Mouse (Mus musculus): Measurements from ENCODE around the gene Gorasp2. TPM values are rescaled to one million over a fixed set of nuclear protein-coding genes. Genes with fewer than 3 reads are reported as not detected.

The Gorasp2 gene
- polyA plus RNA-seq, 1 experiment: 42.1 TPM

DNA sequence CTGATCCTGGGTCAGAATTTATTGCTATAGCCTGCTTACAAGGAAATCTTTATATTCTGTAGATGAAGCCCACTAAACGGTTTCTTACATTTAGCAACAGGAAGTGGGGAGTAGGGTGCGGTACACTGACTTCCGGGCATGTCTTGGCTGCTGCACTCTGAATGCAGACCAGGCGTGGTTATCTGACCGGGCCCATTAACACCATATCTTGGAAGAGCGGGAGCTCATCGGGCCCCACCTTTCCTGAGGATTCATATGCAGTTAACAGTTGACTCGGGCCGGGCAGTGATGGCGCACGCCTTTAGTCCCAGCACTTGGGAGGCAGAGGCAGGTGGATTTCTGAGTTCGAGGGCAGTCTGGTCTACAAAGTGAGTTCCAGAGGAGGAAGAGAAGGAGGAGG is 33.0 kb upstream of the Gorasp2 start:
- no peak overlapping the region for H3K4me3 ChIP-seq (replicated peaks; ENCODE audit: control insufficient read depth, low read depth, low read length)
- no peak for TF ChIP-seq CTCF (IDR thresholded peaks at IDR 0.05; ENCODE audit: control insufficient read depth, insufficient read depth, low read length)
- no peak for TF ChIP-seq POLR2A (IDR thresholded peaks at IDR 0.05; ENCODE audit: borderline replicate concordance, control insufficient read depth, low read depth, low read length)
- peaks cover 3% of the 10 kb centered on the region; the same call in 1 of the 2 replicates for H3K4me1 ChIP-seq (ENCODE audit: control insufficient read depth, insufficient read depth, low read length)
- H3K27ac ChIP-seq (ENCODE audit: control insufficient read depth, insufficient read depth, low read depth, low read length, poor library complexity): no peak overlapping the region
- WGBS: 21% methylated on average over 12 of the region's 12 CpGs

DNA sequence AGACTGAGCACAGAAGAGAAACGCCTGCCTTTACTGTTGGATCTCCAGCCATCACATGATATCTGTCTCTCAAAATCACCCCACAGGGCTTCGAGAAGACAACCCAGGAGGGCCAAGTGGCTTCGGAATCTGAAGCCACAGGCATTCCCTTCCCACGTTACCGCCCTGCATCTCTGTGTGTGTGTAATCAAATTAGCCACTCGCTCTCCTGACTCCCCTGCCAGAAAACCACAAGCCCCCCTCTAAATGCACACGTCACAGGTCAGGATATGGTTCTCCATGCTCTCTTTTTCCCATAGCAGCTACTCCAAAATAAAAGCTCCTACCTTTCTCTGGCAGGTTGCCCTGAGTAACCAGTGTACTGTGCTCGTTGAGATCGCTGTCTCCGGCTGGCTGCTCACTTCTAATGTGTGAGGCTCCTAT is 32.0 kb upstream of the Gorasp2 start:
- no peak overlapping the region for H3K27ac ChIP-seq (ENCODE audit: control insufficient read depth, insufficient read depth, low read depth, low read length, poor library complexity)
- no peak overlapping the region for H3K4me3 ChIP-seq (replicated peaks; ENCODE audit: control insufficient read depth, low read depth, low read length)
- peaks cover 3% of the 10 kb centered on the region; the same call in 1 of the 2 replicates for H3K4me1 ChIP-seq (ENCODE audit: control insufficient read depth, insufficient read depth, low read length)
- WGBS: 21% methylated on average over 10 of the region's 10 CpGs
- TF ChIP-seq CTCF (IDR thresholded peaks at IDR 0.05; ENCODE audit: control insufficient read depth, insufficient read depth, low read length): no peak
- TF ChIP-seq POLR2A (IDR thresholded peaks at IDR 0.05; ENCODE audit: borderline replicate concordance, control insufficient read depth, low read depth, low read length): no peak

DNA sequence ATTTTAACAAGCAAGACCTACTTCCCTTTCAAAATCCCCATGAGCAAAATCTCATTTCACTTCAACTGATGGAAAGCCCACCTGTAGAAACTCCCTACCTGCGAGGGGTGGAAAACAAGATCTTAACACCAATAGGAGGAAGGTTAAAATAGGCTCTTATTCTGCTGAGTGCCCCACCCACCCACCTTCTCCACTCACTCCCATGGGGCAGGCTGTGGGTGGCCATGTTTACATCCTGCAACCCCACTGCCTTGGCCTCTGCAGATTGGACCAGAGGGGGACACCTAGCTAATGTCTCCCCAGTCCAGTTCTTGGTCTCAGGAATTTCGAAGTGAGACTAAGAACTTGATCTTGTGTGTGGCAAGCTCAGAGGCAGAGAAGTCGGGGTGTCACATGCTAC is 31.5 kb upstream of the Gorasp2 start:
- no peak for TF ChIP-seq CTCF (IDR thresholded peaks at IDR 0.05; ENCODE audit: control insufficient read depth, insufficient read depth, low read length)
- TF ChIP-seq POLR2A (IDR thresholded peaks at IDR 0.05; ENCODE audit: borderline replicate concordance, control insufficient read depth, low read depth, low read length): no peak
- 64% methylated on average over 3 of the region's 3 CpGs for WGBS
- H3K27ac ChIP-seq (ENCODE audit: control insufficient read depth, insufficient read depth, low read depth, low read length, poor library complexity): no peak overlapping the region
- peaks cover 3% of the 10 kb centered on the region; the same call in 1 of the 2 replicates for H3K4me1 ChIP-seq (ENCODE audit: control insufficient read depth, insufficient read depth, low read length)
- no peak overlapping the region for H3K4me3 ChIP-seq (replicated peaks; ENCODE audit: control insufficient read depth, low read depth, low read length)

DNA sequence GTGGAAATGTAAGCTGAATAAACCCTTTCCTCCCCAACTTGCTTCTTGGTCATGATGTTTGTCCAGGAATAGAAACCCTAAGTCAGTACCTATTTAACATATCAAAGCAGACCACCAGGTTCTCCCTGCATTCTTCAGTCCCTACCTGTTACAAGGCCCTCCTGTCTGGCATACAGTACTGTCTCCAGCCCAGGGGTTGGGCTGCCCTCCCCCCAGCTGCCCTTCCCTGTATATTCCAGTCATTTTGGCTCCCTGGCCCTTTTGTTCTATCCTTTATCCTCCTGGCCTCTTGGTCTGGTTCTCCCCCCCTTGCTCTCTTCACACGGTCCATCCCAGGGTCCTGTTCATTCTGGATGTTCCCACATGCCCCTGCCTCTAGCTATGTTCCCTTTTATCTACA is 30.1 kb upstream of the Gorasp2 start:
- H3K4me3 ChIP-seq (replicated peaks; ENCODE audit: control insufficient read depth, low read depth, low read length): no peak overlapping the region
- WGBS: 72% methylated on average over 1 of the region's 1 CpGs
- peaks cover 3% of the 10 kb centered on the region; the same call in 1 of the 2 replicates for H3K4me1 ChIP-seq (ENCODE audit: control insufficient read depth, insufficient read depth, low read length)
- TF ChIP-seq CTCF (IDR thresholded peaks at IDR 0.05; ENCODE audit: control insufficient read depth, insufficient read depth, low read length) (no peak), POLR2A (IDR thresholded peaks at IDR 0.05; ENCODE audit: borderline replicate concordance, control insufficient read depth, low read depth, low read length) (no peak)
- H3K27ac ChIP-seq (ENCODE audit: control insufficient read depth, insufficient read depth, low read depth, low read length, poor library complexity): no peak overlapping the region

DNA sequence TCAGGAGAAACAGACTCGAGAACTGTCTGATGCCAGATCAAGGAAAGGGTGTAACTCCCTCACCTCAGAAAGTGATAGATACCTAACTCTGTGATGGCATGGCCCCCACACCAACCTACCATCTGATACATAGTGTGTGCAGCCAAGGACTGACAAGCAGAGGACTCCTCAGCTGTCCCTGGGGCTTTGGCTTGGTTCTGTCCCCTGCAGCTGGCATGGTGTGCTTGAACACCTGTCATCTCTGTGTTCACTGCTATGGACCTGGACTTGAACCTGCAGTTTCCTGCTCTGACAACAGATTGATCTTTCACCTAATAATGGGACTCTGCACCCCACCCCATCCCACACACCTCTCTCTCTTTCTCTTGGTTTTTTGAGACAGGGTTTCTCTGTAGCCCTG is 29.0 kb upstream of the Gorasp2 start:
- no peak overlapping the region for H3K27ac ChIP-seq (ENCODE audit: control insufficient read depth, insufficient read depth, low read depth, low read length, poor library complexity)
- no peak overlapping the region for H3K4me3 ChIP-seq (replicated peaks; ENCODE audit: control insufficient read depth, low read depth, low read length)
- peaks cover 3% of the 10 kb centered on the region; the same call in 1 of the 2 replicates for H3K4me1 ChIP-seq (ENCODE audit: control insufficient read depth, insufficient read depth, low read length)
- no peak for TF ChIP-seq CTCF (IDR thresholded peaks at IDR 0.05; ENCODE audit: control insufficient read depth, insufficient read depth, low read length)
- TF ChIP-seq POLR2A (IDR thresholded peaks at IDR 0.05; ENCODE audit: borderline replicate concordance, control insufficient read depth, low read depth, low read length): no peak
- WGBS: 73% methylated on average over 1 of the region's 1 CpGs

DNA sequence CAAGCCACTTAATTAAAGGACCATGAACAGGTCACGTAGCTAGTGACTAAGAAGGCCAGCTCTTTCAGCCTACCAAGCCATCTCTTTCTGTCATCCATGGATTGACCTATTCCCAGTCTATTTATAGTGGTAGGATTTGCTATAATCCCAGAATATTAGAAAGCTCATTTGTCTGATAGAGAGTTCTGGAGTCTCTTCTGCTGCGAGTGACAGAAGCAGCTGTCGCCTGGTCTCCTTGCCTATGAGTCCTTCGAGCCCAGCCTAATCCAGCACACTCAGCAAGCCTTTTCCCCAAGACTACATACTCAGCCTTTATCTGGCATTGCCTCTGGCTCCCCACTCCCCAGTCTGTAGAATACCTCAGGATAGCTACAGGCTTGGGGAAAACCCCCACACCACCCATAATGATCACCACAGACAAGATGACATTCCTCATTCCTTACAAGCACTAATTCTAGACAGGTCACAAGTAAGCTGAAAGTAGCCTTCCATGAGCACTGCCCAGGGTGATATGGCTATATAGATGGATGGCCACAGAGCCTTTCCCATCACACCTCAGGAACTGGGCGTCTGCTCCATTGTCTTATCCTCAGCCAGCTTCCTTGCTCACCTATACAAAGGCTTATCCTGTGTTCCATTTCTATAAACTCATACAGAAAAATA is 27.2 kb upstream of the Gorasp2 start:
- H3K4me3 ChIP-seq (replicated peaks; ENCODE audit: control insufficient read depth, low read depth, low read length): no peak overlapping the region
- TF ChIP-seq CTCF (IDR thresholded peaks at IDR 0.05; ENCODE audit: control insufficient read depth, insufficient read depth, low read length): no peak
- no peak for TF ChIP-seq POLR2A (IDR thresholded peaks at IDR 0.05; ENCODE audit: borderline replicate concordance, control insufficient read depth, low read depth, low read length)
- WGBS: 85% methylated on average over 5 of the region's 5 CpGs
- H3K27ac ChIP-seq (ENCODE audit: control insufficient read depth, insufficient read depth, low read depth, low read length, poor library complexity): no peak overlapping the region
- peaks cover 1% of the 10 kb centered on the region; the same call in 1 of the 2 replicates for H3K4me1 ChIP-seq (ENCODE audit: control insufficient read depth, insufficient read depth, low read length)

DNA sequence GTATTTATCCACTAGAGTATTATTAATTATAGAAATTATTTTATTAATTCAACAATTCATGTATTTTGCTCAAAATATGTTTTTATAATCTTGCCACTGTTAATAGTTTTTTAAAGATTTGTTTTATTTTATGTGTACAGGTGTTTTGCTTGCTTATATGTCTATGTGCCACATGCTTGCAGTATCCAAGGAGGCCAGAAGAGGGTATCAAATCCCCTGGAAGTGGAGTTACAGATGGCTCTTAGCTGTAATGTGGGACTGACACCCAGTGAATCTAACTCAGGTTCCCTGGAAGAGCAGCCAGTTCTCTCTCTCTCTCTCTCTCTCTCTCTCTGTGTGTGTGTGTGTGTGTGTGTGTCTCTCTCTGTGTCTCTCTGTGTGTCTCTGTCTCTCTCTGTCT is 20.4 kb upstream of the Gorasp2 start:
- Histone ChIP-seq H3K27ac (ENCODE audit: control insufficient read depth, insufficient read depth, low read depth, low read length, poor library complexity) (no peak overlapping the region), H3K4me3 (replicated peaks; ENCODE audit: control insufficient read depth, low read depth, low read length) (no peak overlapping the region)
- TF ChIP-seq POLR2A (IDR thresholded peaks at IDR 0.05; ENCODE audit: borderline replicate concordance, control insufficient read depth, low read depth, low read length) (no peak), CTCF (IDR thresholded peaks at IDR 0.05; ENCODE audit: control insufficient read depth, insufficient read depth, low read length) (no peak)

DNA sequence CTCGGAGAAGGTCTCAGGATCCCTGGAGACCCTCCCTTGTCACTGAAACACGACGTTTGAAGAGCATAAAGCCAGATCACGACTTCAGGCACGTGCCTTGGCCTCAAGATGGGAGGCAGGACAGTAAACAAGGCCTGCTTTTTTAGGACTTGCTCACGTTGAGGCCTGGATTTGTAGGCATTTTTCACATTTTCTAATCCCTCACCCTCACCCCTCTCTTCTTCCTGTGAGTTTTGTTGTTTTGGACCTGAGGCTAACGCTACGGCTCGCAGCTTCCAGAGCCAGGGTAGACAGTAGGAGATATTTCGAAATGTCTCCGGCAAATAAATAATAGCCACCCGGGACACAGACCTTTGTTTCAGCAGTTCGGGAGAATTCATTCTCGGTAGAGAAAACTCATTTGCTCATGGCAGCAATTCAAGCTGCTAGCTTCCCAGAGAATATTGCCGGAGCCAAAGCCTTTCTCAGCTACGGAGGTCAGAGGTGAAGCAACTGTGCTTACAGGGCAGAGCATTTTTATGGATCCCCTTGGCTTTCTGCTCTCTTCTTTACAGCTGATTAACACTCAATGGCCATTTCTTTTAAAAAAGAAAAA is 18.3 kb upstream of the Gorasp2 start:
- no peak for TF ChIP-seq POLR2A (IDR thresholded peaks at IDR 0.05; ENCODE audit: borderline replicate concordance, control insufficient read depth, low read depth, low read length)
- TF ChIP-seq CTCF (IDR thresholded peaks at IDR 0.05; ENCODE audit: control insufficient read depth, insufficient read depth, low read length): no peak
- Histone ChIP-seq H3K4me3 (replicated peaks; ENCODE audit: control insufficient read depth, low read depth, low read length) (no peak overlapping the region), H3K27ac (ENCODE audit: control insufficient read depth, insufficient read depth, low read depth, low read length, poor library complexity) (no peak overlapping the region), H3K4me1 (ENCODE audit: control insufficient read depth, insufficient read depth, low read length) (no peaks in the 10 kb centered on the region)
- 84% methylated on average over 16 of the region's 16 CpGs for WGBS

More for the DNA sequence above, 20.4 kb upstream of the Gorasp2 start:
- no peaks in the 10 kb centered on the region for H3K4me1 ChIP-seq (ENCODE audit: control insufficient read depth, insufficient read depth, low read length)

Data from bone marrow, adult 2 months (tissue).